Mouse (Mus musculus): ENCODE data around the gene Krt19.
A peak's percentile ranks its signal among the peaks of the same experiment; 100 is the strongest.

Gene Krt19

DNA sequence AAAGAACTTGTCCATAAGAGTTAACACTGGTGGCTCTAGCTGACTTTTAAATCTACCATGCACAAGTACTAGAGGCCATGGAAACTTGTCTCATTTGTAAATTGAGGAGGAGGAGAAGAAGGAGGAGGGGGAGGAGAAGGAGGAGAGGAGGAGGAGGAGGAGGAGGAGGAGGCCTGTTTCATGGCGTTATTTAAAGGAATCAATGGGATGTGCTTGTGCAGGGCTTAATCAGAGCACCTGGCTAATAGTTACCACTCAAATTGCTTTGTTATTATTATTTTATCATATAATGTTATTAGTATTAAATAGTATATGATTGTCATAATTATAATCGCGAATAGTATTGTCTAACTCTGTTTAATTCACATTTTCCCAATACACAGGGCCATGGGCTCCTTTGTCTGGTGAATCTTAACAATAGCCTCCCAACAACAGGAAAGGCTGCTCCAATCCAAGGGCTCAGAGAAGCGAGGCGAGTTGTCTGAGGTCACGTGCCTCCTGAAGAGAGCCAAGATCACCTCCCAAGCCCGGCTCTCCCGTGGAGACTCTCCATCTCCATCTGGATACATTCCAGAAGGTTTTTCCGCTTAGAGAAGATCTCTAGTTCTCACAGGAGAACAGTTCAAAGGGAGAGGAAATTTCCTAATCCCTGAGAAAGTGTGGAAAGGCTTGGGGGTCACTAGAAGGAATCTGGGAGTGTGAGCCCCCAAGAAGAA lies at the start of gene Krt19:
Gene Krt19 (minus strand): TSS at position 51 of the 716 bp plus-strand sequence.
- DNase-seq = no peak

- DNase-seq = no peak
These were observed 44.5 kb upstream of the Krt19 start, which contains the start of gene Krt9 for GRCm38 (mm10) chr11:100192992-100193391. Gene Krt9, minus strand, starts transcription at chr11:100193246.

GRCm38 (mm10) chr11:100191820-100192219 lies 43.4 kb upstream of the Krt19 start:
- no peak for DNase-seq

DNA sequence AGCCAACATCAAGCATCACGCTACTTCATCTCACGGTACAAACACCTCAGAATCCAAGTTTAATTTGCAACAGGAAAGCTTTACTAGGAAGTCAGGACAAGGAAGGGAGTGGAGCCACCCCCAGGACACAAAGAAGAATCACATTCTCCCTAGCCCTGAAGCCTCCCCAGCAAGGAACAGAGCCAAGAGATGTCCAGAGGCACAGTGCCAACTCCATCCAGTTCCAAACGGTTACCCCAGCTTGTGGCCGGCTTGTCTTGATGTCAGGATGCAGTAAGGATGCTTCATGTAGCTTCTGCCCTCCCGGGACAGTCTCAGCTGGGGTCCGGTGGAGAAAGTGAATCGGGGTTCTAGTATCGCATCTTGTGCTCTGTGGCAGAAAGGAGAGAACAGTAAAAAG lies 38.3 kb upstream of the Krt19 start:
- no peak for DNase-seq

DNA sequence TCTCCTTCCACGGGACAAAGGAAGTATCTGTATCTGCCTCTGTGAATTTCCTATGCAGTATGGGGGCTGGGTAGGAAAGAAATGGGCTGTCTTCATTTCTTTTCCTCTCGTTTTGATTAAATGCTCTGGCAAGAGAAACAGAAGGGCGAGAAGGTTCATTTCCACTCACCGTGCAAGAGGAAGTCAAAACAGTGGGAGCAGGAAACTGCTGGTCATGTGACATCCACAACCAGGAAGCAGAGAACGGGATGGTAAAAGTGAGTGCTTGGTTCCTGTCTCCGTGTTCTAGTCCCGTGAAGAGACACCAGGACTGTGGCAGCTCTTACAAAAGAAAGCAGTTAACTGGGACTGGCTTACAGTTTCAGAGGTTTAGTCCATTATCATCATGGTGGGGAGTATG lies 33.3 kb upstream of the Krt19 start:
- no peak for DNase-seq

DNA sequence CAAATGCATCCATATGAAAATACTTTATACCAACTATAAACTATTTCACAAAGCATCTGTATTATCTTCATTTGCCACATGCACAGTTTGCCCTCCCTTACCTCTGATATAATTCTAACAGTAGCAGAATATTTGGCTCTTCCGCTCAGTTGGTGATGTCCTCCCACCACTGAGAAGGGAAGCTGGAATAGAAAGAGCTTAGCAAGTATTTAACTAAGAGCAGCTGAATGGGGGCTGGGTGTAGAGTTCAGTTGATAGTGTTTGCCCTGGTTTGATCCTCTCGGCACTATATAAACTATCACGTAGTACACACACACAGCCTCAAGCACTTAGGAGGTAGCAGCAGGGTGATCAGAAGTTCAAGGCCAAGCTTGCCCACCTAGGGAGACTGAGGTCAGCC lies 30.8 kb upstream of the Krt19 start:
- no peak for DNase-seq

GRCm38 (mm10) chr11:100178307-100178706 lies 29.8 kb upstream of the Krt19 start:
- no peak for DNase-seq

DNA sequence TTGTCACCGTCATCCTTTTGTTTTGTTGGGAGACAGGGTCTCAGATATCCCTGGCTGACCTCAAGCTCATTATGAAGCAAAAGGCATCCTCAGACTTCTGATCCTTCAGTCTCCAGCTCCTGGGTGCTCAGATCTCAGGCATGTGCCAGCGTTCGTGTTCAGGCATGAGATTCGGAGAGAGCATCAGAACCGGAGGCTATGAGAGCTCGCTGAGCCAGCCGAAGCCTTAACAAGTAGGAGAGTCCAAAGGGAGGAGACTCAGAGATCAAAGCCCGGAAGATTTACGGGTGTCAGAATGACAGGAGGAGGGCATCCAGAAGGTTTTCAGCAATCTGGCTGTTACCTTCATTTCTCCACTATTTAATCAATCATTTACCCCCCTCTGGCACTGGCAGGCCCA lies 28.3 kb upstream of the Krt19 start:
- DNase-seq = no peak

DNA sequence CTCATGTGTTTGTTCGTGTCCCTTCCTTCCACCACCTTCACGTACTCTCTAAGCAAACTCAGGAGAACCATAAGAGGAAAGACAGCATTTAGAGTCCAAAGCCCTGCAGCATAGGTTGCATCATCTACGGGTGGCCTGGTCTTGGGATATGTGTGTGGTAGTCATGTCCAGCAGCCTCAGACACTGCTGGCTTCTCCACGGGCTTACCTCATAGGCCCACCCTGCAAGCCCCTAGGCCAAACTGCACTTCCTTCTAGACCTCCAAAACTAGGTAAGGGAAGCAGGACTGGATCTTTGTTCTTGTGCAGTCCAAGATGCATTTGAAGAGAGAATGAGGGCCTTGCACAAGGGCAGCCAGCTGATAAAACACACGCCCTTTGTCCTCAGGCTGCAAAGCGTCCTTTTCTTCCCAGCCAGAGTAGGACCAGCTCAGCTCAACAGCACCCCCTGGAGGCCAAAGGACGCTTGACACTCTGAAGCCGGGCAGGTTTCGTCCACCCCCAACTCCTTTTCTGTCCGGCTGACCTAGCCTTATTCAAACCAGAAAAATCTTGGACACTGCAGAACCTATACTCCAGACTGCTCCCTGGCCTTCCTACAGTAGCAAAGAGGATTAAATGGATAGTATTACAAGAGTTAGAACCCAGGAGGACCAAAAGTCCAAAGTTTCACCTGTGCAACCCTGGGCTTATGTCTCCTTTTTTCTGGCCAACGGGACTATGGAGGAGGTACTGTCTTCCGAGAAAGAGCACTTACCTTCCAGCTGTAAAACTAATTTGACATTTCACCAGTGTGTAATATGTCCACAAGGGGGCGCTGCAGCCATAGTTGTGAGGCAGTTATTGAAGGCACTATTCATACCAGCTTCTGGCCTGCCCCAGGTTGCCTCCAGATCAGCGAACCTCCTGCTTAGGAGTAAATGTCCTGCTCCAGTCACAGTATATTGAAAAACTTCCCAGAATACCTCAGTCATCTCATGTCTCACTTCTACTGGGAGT lies 20.6 kb upstream of the Krt19 start:
- DNase-seq = peak; percentile 89

DNA sequence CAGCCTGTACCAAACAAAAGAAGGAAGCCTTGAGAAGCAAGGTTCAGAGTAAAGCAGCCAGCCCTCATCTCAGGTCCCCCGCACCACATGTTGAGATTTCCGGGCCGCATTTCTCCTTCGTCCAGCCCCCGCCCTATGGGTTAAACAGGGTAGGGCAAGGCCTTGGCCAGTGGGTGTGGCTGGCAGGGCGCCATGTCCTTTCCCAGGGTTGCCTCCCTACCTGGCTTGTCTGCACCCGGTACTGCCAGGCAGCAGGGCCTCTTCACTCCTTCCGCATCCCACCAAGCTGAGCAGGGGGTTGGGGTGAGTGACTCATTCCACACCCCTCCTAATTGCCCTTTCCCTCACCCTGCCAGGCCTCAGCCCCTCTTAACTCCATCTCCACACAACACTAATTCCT lies 19.6 kb upstream of the Krt19 start:
- DNase-seq = no peak

- no peak for DNase-seq
These were observed 15.9 kb upstream of the Krt19 start for GRCm38 (mm10) chr11:100164392-100164791.

GRCm38 (mm10) chr11:100157908-100158477 lies 9.5 kb upstream of the Krt19 start:
- DNase-seq = no peak

GRCm38 (mm10) chr11:100157331-100157730 lies 8.9 kb upstream of the Krt19 start:
- DNase-seq = no peak

GRCm38 (mm10) chr11:100155497-100156255 lies 7.2 kb upstream of the Krt19 start:
- no peak for DNase-seq

GRCm38 (mm10) chr11:100147566-100148353 lies 705 bp downstream of the Krt19 start:
- DNase-seq = no peak

DNA sequence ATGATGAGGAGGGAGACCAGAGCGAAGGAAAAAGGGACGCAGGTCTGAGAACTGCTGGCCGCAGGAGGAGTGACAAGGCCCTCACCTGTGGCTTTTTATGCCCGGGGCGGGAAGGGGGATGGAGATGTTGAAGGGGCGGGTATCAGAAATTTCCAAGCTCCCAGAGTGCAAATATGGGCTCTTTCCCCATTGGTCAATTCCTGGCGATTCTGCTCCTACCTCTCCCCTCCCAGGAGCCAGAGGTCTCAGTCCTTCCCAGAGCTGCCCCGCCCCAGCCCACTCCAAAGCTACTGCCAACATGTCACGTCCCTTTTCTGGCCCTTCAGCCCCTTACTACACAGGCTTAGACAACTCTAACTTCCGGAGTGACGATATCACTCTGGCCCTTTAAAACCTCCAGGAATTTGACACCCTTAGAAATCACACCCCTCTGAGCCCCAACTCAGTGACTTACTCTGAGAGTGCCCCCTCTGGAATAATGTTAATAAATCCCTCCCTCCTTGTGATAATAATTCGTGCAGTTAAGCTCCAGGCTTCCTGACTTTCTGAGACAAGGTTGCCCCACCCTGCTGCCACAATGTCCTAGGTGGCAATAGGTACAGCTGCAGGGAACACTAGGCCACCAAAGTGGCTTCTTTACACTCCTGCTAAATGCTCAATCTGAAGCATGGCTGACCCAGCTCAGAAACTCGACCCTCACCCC lies 2.5 kb downstream of the Krt19 start:
- no peak for DNase-seq

GRCm38 (mm10) chr11:100145104-100145503 lies 3.4 kb downstream of the Krt19 start:
- no peak for DNase-seq

- no peak for DNase-seq
These were observed 7.5 kb downstream of the Krt19 start for GRCm38 (mm10) chr11:100140966-100141365.

DNA sequence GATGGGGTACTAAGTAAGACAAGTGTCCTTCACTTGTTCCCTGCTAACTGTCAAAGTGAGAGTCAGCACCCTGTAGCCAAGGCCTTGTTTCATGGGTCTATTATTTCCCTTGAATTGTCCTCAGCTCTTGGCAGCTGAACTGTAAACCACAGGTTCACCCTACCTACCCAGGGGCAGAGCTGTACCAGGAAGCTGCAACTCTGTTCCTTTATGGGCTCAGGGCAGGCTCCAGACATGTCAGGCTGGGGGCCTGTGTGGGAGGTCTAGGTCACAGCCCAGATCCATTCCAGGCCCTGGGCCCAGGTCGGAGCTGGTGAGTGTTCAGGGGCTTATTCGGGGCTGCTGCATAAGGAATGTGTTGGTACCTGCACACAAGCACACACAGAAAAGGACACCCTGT lies 9.1 kb downstream of the Krt19 start:
- peak; percentile 10 for DNase-seq

GRCm38 (mm10) chr11:100138809-100139208 lies 9.7 kb downstream of the Krt19 start:
- no peak for DNase-seq

- peak; percentile 95 for DNase-seq
These were observed 10.8 kb downstream of the Krt19 start for GRCm38 (mm10) chr11:100137693-100138092.

Data from retina, postnatal 1 day (tissue).